Mouse (Mus musculus): ENCODE data around the gene Tmprss5.

Tmprss5 gene

DNA sequence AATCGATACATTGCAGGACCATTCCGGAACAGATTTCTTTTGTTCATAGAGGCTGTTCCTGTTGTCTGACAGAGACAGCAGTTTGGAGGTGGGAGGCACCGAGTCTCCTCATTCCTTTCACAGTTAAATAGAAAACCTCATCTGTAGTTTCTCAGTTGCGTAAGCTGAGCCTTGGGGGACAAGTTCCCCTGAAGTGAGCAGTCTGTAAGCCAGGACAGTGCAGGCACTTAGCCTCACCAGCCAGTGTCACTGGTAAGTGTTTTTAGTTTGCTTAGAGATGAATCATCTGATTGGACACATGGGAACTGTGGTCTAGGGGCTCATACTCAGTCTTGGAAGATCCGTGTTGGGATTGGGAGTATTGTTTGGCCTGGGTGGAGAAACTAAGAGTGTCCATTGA is at the start of gene Tmprss5:
Gene Tmprss5, plus strand, starts transcription at position 154 of the 400 bp plus-strand sequence.
- no peak for DNase-seq (ENCODE audit: low read depth, low spot score)

DNA sequence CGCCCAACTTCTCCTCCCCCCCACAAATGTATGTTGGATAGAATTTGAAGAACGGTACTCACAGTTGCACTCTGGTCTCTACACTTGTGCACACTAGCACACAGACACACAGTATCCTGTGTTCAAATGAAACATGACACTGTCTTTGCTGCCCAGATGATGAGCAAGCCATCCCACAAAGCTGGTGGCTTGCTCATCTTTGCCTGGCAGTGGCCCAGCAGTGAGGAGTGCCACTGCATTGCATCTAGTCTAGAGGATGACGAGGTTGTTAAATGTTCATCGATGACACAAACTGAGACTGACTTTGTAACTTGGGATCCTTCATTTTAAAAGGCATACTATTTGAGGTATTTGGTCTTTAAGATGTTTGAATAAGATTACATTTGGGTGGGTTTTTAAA is 46.3 kb upstream of the Tmprss5 start:
- DNase-seq (ENCODE audit: low read depth, low spot score), result no peak

DNA sequence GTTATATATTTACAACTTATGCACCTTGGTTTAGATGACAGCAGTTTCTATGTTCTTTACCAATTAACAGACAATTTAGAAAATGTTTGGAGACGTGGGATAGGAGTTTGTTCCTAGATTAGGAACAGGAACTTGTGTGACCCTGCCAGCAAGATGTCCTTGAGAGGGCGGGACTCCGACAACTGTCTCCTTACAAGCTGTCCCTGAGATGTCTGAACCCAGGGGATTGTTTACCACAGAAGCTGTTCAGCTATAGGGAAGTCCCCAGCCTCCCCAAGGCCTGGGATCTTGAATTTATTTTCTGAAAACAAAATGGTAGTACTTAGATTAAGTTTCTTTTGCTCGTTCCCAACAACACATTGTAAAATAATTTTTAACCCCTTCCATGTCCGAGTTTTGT is 30.2 kb upstream of the Tmprss5 start:
- DNase-seq (ENCODE audit: low read depth, low spot score), result no peak

DNA sequence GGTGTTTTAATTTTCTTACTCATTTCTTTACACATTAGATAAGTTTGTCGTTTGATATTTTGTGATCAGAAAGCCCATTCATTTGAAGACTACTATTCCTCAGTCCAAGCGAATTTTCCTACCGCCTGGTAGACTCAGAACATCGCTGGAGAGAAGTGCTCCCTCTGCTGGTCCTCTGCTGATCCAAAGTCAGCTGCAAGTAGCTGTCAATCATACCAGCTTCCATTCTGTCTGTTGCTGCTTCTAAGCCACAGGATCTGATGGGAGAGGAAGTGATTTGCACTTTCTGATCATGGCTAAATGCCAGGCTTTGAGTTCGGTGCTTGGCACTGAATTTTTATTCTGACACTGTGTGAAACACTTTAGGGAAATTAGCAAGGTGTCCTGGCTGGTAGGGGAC is 29.7 kb upstream of the Tmprss5 start:
- peak; percentile 56 for DNase-seq (ENCODE audit: low read depth, low spot score)

DNA sequence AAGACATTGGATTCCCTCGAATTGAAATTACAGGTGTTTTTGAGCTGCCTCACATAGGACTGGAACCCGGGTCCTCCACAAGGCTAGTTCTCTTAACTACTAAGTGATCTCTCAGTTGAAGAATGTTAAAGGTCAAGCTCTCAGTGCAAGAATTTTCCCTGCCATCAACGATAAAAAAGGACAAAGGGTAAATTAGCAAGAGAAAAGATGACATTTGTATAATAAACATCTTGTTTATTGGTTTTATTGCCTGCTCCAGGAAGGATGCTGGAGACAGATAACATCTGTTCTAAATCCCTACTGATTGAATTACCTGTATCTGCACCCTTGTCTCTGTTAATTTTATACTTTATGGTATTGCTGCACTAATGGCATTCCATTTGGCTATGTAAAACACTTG is 27.0 kb upstream of the Tmprss5 start:
- DNase-seq (ENCODE audit: low read depth, low spot score), result no peak

DNA sequence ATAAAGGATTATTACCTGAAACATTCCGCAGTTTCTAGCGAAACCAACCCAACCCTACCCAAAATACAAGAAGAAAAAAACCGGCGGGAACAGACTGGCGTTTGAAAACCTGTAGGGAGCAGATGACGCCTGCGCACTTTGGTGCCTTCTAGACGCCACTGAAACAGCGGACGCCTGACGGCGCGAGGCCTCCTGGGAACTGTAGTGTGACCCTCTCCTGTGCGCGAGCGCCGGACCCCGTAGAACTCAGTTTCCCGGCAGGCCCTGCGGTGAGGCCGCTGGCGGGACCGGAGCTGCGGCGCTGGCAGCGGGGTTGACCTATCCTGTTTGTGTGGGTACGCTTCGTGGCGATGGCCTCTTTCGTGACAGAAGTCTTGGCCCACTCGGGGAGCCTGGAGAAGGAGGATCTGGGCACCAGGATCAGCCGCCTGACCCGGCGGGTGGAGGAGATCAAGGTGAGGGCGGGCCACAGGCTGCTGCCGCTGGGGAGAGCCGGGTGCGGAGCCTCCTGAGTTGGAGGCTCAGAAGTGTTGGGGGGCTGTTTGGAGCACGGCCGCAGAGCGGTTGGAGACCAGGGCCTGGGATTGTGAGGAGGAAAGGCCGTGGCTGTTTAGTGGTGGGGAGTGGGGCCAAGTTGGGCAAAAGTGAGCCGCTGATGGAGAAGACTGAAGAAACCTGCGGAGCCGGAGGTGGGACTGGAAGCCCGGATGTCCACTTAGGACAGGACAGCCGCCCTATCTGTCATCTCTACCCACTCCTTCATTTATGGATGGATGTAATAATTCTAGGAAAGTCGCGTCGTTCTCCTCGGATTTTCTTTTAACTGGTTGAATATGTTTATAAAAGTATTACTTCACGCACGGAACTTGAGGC is 25.5 kb upstream of the Tmprss5 start, which contains the start of gene Zw10:
Gene Zw10, plus strand, starts transcription at position 281 of the 873 bp plus-strand sequence.
- peak; percentile 98 for DNase-seq (ENCODE audit: low read depth, low spot score)

DNA sequence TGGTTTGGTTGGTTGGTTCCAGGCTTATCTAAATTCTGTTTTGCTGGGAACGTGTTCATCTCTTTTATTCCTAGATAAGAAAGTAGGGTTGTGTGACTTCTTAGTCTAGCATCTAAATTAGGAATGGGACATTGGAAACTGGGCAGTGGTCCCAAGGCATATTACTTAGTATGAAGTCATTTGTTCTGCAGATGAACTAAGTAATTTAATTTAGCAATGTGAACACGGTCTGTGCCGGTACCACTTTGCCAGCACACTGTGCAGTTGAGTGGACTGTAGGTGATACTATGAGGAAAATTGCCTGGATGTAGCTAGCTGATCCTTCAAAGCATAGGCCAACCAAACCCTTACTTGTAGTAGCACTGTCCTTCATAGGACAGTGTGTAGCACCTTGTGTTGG is 4.2 kb upstream of the Tmprss5 start:
- no peak for DNase-seq (ENCODE audit: low read depth, low spot score)

DNA sequence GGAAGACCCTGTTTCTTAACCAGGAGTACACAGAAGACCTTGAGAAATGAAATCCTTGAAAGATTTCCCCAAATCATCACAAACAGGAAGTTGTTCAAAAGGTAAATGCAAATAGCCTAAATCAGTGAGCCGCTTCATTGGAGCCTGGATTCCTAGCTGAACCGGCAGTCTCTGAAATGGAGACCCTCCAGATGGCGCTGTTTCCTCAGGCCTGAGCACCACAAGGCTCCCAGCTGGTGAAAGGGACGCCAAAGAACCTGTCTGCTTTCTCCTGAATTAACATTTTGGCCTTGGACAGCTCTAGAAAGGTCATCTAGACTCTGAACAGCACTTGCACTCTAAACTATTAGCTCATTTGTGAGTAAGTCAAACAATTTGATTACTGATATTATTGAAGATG is 501 bp downstream of the Tmprss5 start:
- peak; percentile 69 for DNase-seq (ENCODE audit: low read depth, low spot score)

DNA sequence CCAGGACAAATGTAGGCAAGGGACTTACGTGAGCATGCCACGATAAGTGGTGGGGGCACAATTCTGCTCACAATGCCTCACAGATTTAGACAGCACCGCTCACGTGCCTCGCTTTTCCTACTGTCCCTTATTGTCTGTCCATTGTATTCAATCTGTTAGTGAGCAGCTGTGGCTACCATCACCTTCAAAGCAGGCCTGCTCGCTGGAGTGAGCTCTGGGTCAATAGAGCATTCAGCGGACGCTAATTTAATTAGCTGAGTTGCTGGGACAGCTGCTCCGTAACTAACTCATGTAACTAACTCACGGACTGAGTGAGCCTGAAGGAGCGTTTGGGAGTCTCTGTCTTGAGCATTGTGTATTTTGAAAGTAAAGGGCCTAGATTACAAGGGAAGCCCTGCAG is 6.3 kb downstream of the Tmprss5 start:
- no peak for DNase-seq (ENCODE audit: low read depth, low spot score)

DNA sequence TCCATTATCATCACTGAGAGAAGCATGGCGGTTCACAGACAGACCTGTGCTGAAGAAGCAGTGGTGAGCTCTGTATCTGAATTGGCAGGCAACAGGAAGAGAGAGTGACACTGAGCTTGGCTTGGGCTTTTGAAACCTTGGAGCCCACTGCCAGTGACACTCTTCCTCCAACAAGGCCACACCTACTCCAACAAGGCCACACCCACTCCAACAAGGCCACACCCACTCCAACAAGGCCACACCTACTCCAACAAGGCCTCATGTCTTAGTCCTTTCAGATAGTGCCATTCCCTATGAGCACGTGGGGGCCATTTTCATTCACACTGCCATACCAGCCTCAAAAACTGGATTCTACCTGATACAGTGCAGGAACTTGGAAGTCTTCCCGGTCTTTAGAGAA is 17.8 kb downstream of the Tmprss5 start:
- no peak for DNase-seq (ENCODE audit: low read depth, low spot score)

DNA sequence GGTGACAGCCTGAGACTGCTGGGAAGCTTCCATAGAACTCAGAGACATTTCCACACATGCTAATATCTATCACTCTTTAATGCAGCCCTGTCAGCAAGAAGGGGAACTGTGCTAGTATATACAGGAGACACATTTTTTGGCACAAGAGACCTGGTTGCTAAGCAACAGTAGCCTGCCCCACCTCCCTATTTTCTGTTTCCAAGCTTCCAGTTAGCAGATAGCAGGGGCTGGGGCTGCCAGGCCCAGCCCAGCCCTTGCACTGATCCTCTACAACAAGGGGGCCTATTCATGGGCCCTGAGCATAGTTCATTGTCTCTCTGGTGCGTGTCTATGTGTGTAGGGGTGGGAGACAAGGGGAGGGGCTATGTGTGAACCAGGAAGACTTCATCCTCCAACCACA is 21.3 kb downstream of the Tmprss5 start:
- no peak for DNase-seq (ENCODE audit: low read depth, low spot score)

DNA sequence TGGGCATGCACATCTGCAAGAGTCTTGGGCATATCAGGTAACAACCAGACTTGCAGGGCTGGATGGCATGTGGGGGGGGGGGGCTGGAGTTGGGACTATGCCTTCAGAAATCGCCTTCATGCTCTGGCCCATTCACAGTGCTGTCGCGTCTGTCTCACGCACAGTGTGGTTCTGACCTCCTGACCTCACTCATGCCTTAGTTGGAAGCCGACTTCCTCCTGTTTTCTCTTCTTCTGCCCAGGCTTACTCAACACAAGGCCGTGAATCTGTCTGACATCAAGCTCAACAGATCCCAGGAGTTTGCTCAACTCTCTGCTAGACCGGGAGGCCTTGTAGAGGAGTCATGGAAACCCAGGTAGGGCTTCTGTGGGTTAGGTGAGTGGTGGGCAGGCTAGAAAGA is 28.0 kb downstream of the Tmprss5 start:
- no peak for DNase-seq (ENCODE audit: low read depth, low spot score)

DNA sequence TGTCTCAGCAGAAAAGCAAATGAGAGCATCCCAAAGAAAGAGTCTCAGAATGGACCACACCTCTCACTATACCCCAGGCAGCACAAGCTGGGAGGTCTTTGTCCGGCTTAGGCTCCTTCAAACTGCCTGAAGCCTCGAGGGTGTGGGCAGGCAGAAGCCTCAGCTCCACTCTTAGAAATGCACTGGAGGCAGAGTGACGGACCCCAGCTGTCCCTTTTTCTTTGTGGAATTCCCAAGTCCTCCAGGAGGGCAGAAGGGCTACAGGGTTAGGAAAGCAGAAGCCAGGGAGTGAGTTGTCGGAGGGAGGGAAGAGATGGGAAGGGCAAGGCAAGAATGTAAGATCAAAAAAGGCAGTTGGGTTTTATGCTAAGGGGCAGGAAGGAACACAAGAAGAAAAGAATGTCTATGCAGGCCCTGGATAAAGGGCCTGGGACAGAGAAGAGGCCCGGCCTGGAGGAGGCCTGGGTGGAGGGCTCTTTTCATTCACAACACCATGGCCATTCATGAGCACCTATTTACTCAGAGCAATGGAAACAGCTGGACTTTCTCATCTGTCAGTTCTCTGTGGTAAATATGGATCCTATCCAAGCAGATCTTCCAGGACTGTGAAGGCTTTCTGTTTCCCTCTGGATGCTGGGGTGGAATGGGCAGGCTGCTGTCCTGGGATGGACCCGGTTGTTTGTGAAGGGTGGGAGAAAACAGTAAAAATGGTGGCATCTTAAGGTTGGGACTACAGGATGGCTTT is 29.6 kb downstream of the Tmprss5 start:
- no peak for DNase-seq (ENCODE audit: low read depth, low spot score)

DNA sequence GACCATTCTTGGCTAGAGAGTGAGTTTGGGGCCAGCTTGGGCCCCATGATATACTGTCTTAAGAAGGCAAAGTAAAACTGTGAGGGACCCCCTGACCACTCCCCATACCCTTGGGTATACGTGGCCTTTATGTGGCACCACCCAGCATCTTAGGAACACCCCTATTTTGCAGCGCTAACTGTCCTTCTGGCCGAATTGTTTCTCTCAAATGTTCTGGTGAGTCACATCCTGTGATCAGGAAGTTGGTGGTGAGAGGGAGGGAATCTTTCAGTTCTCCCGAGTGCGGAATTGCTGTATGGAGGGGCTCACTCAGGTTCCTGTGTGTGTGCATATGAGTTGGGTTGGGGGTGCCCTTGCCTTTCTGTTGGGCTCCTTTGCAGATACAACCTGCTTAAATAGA is 30.2 kb downstream of the Tmprss5 start:
- no peak for DNase-seq (ENCODE audit: low read depth, low spot score)

DNA sequence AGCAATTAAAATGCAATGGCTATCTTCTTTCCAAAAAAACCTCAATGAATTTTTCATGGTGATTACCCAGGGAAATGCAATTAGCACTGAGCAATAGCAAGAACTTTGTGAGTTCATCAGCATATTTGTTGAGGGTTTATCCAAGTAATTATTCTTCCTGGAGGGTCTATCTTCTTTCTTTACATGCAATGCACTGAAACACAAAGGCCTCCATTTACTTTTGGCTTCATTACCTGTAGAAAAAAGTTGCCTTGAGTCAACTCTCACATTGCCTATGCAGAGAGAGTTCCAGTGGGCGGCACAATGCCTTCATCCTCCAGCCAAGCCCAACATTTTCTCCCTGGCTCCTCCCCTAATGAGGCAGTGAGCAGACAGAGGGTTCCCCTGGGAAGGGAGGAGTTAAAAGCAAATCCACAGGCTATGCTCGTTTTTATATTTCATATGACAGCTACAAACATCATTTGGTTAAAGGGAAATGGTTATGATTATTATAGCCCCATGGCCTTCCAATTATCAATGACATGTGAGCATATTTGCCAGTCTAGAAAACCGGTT is 37.3 kb downstream of the Tmprss5 start:
- DNase-seq (ENCODE audit: low read depth, low spot score), result no peak

DNA sequence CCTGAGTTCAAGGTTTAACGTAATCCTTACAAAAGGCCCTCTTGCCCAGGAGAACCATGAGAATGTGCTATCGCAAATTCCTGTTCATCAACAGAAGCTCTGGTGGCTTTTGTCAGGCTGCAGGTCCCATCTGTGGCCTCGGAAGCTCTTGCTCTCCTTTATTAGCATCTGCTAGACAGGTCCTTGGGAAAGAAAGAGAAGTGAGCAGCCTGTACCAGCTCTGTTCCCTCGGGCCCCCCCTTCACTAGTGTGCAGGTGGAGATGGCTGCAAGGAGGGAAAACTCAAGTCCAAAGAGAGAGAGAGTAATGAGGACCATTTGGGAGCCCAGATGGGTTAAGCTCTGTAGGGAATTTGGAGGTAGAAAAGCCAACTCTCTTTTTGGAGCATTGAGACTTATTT is 38.7 kb downstream of the Tmprss5 start:
- DNase-seq (ENCODE audit: low read depth, low spot score), result no peak

DNA sequence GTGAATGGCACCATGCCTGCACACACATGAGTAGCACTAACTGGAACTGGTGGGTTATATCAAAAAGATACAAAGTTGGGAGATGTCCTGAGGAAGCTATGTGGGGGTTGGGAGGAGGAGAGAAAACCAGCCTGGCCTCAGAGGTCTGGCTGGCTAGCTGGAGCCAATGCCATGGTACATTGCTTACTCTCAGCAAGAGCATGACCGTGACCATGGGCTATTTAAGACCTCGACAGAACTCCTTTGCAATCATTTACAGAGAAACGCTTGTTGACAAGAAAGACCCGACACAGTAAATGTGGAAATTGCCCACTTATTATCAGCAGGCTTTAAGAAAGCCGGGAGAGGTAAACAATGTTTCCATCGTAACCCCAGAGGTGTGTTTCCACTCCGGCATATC is 44.6 kb downstream of the Tmprss5 start:
- DNase-seq (ENCODE audit: low read depth, low spot score), result no peak

DNA sequence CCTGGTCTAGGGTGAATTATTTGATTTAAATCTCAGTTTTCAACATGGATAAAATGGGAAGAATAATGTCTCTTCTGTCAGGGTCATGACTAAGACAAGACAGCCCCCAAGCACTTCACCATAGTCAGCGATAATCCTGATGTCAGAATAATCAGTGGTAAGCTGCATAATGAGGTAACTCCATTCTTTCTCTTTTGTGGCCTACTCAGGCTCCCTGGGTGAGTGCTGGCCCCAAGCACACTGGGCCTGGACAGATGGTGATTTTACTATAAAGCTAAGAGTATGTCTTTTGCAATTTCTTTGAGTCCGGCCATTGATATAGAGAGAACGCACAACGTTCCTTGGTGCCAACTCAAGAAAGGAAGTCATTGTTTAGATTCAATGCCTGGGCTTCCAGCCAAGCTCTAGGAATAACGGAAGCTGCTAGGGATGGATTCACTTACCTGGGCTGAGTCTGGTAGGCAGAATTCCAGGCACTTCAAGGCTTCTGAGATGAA is 49.5 kb downstream of the Tmprss5 start:
- no peak for DNase-seq (ENCODE audit: low read depth, low spot score)

DNA sequence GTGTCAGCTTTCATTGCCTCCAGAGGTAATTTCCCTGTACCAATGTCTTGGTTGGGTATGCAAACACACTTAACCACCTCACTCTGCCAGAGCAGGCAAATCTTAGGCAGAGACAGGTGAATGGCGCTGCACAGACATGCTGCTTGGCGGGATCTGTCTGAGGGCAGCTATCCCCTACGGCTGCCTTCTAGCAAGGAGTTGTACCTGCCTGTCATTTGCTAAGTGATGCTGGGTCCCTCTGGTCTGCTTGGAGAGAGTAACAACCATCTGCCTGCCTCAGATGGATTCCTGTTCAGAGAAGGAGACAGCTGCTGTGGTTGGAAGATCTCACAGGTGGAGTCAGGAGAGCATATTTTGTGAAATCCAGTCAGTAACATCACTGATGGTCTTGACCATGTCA is 62.8 kb downstream of the Tmprss5 start:
- no peak for DNase-seq (ENCODE audit: low read depth, low spot score)

DNA sequence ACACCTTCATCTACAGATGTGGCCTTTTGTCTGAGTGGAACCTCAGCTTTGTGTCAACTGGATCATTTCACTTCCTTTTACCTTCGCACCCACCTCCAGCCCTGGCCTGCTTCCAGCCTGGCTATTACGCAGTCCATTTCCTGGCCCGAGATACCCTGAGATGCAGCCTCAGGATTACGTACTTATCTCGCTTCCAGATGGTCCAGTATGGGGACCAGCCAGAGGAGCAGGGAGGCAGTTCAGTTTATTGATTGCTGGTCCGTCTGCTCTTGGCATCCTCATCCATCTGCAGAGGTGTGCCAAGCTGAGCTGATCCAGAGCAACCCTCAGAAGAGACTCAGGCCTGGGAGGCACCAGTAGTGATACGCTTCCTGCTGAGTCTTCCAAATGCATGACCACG is 64.7 kb downstream of the Tmprss5 start:
- DNase-seq (ENCODE audit: low read depth, low spot score), result no peak

DNA sequence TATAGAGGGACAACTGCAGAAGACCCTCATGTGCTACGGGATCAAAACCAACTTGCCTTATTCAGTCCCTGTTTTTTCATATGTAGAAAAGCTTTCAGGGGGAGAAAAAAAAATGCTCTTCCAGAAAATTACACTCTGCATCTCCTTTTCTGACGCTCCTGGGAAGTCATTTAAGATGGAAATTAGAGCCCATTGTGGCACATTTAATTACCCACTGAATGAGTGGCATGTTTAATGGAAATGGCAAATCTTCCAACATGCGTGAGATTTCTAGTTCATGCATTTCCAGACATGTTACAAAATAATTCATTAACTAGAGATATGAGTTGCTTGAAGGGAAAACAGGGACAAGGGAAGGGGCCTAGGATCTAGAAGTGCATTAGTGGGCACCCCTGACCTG is 66.0 kb downstream of the Tmprss5 start:
- DNase-seq (ENCODE audit: low read depth, low spot score), result no peak

Measured in forelimb bud, embryonic 11.5 days (tissue).